Mouse (Mus musculus) midbrain, postnatal 0 days (tissue): ENCODE data around the gene Kirrel3. TPM values are rescaled to one million over a fixed set of nuclear protein-coding genes. Genes with fewer than 3 reads are reported as not detected.

Source experiments
- ATAC-seq: fragments of 200-750 bp; cut with Nextera tagmentation; 2 replicates; pipeline ENCODE4 v1.8.0; 2017; ENCODE audit warnings: moderate number of reproducible peaks, mild to moderate bottlenecking, moderate TSS enrichment, moderate library complexity; ENCODE audit not compliant: low FRiP score
- DNase-seq: peaks from one replicate; pipeline ENCODE4 v3.0.0-alpha.2; 2015; ENCODE audit warnings: low spot score
- H3K27ac ChIP-seq: fragments of 300-500 bp; sonication (generic); 2 replicates; pipeline ENCODE4 v1.5.1; 2014; ENCODE audit warnings: low read depth, mild to moderate bottlenecking, low read length, mixed read lengths
- H3K27me3 ChIP-seq: fragments of 300-500 bp; sonication (generic); 2 replicates; pipeline ENCODE4 v1.6.1; 2014; ENCODE audit warnings: low read length, control low read depth, mixed read lengths; ENCODE audit not compliant: insufficient read depth
- H3K36me3 ChIP-seq: fragments of 300-500 bp; sonication (generic); 2 replicates; pipeline ENCODE4 v1.6.1; 2014; ENCODE audit warnings: low read length, control low read depth, mixed read lengths; ENCODE audit not compliant: insufficient read depth
- H3K4me1 ChIP-seq: fragments of 300-500 bp; sonication (generic); 2 replicates; pipeline ENCODE4 v1.6.1; 2014; ENCODE audit warnings: mild to moderate bottlenecking, control low read depth, antibody characterized with exemption, low read length, mixed read lengths; ENCODE audit not compliant: insufficient read depth
- H3K4me2 ChIP-seq: fragments of 300-500 bp; sonication (generic); 2 replicates; pipeline ENCODE4 v1.6.1; 2014; ENCODE audit warnings: low read depth, mild to moderate bottlenecking, low read length, mixed read lengths; ENCODE audit not compliant: poor library complexity, severe bottlenecking
- H3K4me3 ChIP-seq: fragments of 300-500 bp; sonication (generic); 2 replicates; pipeline ENCODE4 v1.5.1; 2014; ENCODE audit warnings: low read depth, mild to moderate bottlenecking, low read length, moderate library complexity
- H3K9ac ChIP-seq: fragments of 300-500 bp; sonication (generic); replicated peaks from 2 replicates; pipeline ENCODE4 v1.6.1; 2014; ENCODE audit warnings: mild to moderate bottlenecking, low read length, moderate library complexity, mixed read lengths; ENCODE audit not compliant: poor library complexity, severe bottlenecking
- H3K9me3 ChIP-seq: fragments of 300-500 bp; sonication (generic); 2 replicates; pipeline ENCODE4 v1.6.1; 2016; ENCODE audit warnings: low read length, control low read depth
- CTCF ChIP-seq: IDR thresholded peaks from 2 replicates; pipeline ENCODE4 v1.5.1; 2016; ENCODE audit warnings: antibody characterized with exemption, mild to moderate bottlenecking
- WGBS: fragments of 180-500 bp; shearing (Covaris S2); extraction: QIAGEN DNeasy Blood & Tissue Kit; methylation state at CpG from one replicate; pipeline ENCODE4 v1.1.7; 2014; 5-methylcytosine and 5-hydroxymethylcytosine counted together
- polyA plus RNA-seq: library from polyadenylated mRNA; unstranded; fragments of >200 nt; fragmentation: Nextera tagmentation; extraction: Ambion mirVana; gene quantifications from 2 replicates; pipeline ENCODE4 v1.2.1, GENCODE M21; 2015
- total RNA-seq: library from RNA; depleted of rRNA; stranded (reverse); fragments of >200 nt; gene quantifications from 2 replicates; pipeline ENCODE4 v1.2.3, GENCODE M21; 2014

Kirrel3 gene
- total and polyA plus RNA-seq, 2 experiments from 2014 or later = 47.2 to 56.3 TPM

GRCm38 (mm10) chr9:34912996-34913395 lies 427.3 kb downstream of the Kirrel3 start:
- no peak for TF ChIP-seq CTCF
- 17% methylated on average over 5 of the region's 5 CpGs for WGBS
- no peaks in the 10 kb centered on the region for H3K4me1 ChIP-seq
- no peak overlapping the region for H3K9ac ChIP-seq
- no peak overlapping the region for H3K4me3 ChIP-seq
- ATAC-seq (no peak), DNase-seq (no peak)
- H3K27me3 ChIP-seq = no peaks in the 10 kb centered on the region
- no peaks in the 10 kb centered on the region for H3K36me3 ChIP-seq
- no peak overlapping the region for H3K4me2 ChIP-seq
- H3K27ac ChIP-seq = no peak overlapping the region
- H3K9me3 ChIP-seq = no peaks in the 10 kb centered on the region

GRCm38 (mm10) chr9:34918976-34919375 lies 433.3 kb downstream of the Kirrel3 start:
- no peak overlapping the region for H3K4me2 ChIP-seq
- H3K9ac ChIP-seq = no peak overlapping the region
- H3K4me3 ChIP-seq = no peak overlapping the region
- TF ChIP-seq CTCF = no peak
- H3K27ac ChIP-seq = no peak overlapping the region
- H3K27me3 ChIP-seq = no peaks in the 10 kb centered on the region
- H3K9me3 ChIP-seq = no peaks in the 10 kb centered on the region
- H3K36me3 ChIP-seq = no peaks in the 10 kb centered on the region
- ATAC-seq (no peak), DNase-seq (no peak)
- no peaks in the 10 kb centered on the region; the same call in none of the 2 replicates for H3K4me1 ChIP-seq
- 95% methylated on average over 5 of the region's 5 CpGs for WGBS

GRCm38 (mm10) chr9:34920116-34920515 lies 434.4 kb downstream of the Kirrel3 start:
- Histone ChIP-seq H3K9ac (no peak overlapping the region), H3K36me3 (no peaks in the 10 kb centered on the region), H3K9me3 (no peaks in the 10 kb centered on the region), H3K27me3 (no peaks in the 10 kb centered on the region), H3K4me1 (no peaks in the 10 kb centered on the region; the same call in none of the 2 replicates), H3K27ac (no peak overlapping the region), H3K4me2 (no peak overlapping the region), H3K4me3 (no peak overlapping the region)
- ATAC-seq (no peak), DNase-seq (no peak)
- WGBS = 77% methylated on average over 3 of the region's 3 CpGs
- no peak for TF ChIP-seq CTCF

GRCm38 (mm10) chr9:34921941-34922340 lies 436.2 kb downstream of the Kirrel3 start:
- ATAC-seq (no peak), DNase-seq (no peak)
- no peaks in the 10 kb centered on the region for H3K27me3 ChIP-seq
- H3K27ac ChIP-seq = no peak overlapping the region
- no peak overlapping the region for H3K9ac ChIP-seq
- no peak overlapping the region for H3K4me2 ChIP-seq
- WGBS = 87% methylated on average over 1 of the region's 1 CpGs
- H3K4me3 ChIP-seq = no peak overlapping the region
- no peak for TF ChIP-seq CTCF
- no peaks in the 10 kb centered on the region; the same call in none of the 2 replicates for H3K4me1 ChIP-seq
- H3K9me3 ChIP-seq = no peaks in the 10 kb centered on the region
- no peaks in the 10 kb centered on the region for H3K36me3 ChIP-seq

GRCm38 (mm10) chr9:34922716-34923115 lies 437.0 kb downstream of the Kirrel3 start:
- Histone ChIP-seq H3K27ac (no peak overlapping the region), H3K4me1 (no peaks in the 10 kb centered on the region; the same call in none of the 2 replicates), H3K36me3 (no peaks in the 10 kb centered on the region), H3K4me2 (no peak overlapping the region), H3K27me3 (no peaks in the 10 kb centered on the region), H3K9ac (no peak overlapping the region), H3K9me3 (no peaks in the 10 kb centered on the region), H3K4me3 (no peak overlapping the region)
- 67% methylated on average over 6 of the region's 6 CpGs for WGBS
- no peak for DNase-seq
- no peak for ATAC-seq
- TF ChIP-seq CTCF = no peak

GRCm38 (mm10) chr9:34923134-34923931 lies 437.6 kb downstream of the Kirrel3 start:
- no peaks in the 10 kb centered on the region; the same call in none of the 2 replicates for H3K4me1 ChIP-seq
- H3K36me3 ChIP-seq = no peaks in the 10 kb centered on the region
- 55% methylated on average over 14 of the region's 14 CpGs for WGBS
- ATAC-seq (no peak), DNase-seq (no peak)
- H3K4me2 ChIP-seq = no peak overlapping the region
- H3K27ac ChIP-seq = no peak overlapping the region
- H3K27me3 ChIP-seq = no peaks in the 10 kb centered on the region
- TF ChIP-seq CTCF = no peak
- H3K9ac ChIP-seq = no peak overlapping the region
- no peaks in the 10 kb centered on the region for H3K9me3 ChIP-seq
- no peak overlapping the region for H3K4me3 ChIP-seq
